In genomic region chr12:72854377-72855032, GRCm38 (mm10) we compare ENCODE assay signal across 8 mouse cellular contexts.
DNase-seq lines count a peak whose midpoint lies in the region; ATAC-seq lines count a peak whose summit lies in the region.

No protein-coding gene starts in this region.

- H3K36me3 ChIP-seq in heart, embryonic 13.5 days, result no peaks in the 10 kb centered on the region
- H3K36me3 ChIP-seq in hindbrain, embryonic 16.5 days (ENCODE audit: control insufficient read depth, insufficient read depth, low read length), result no peaks in the 10 kb centered on the region
- no peaks in the 10 kb centered on the region for H3K36me3 ChIP-seq in midbrain, embryonic 14.5 days (ENCODE audit: control insufficient read depth, insufficient read depth, low read length)

- 4% methylated on average over 19 of the region's 19 CpGs for WGBS in heart, embryonic 13.5 days
- under 1% methylated on average over 19 of the region's 19 CpGs for WGBS in hindbrain, embryonic 16.5 days
- WGBS in midbrain, embryonic 14.5 days, result under 1% methylated on average over 19 of the region's 19 CpGs

- DNase-seq in heart, adult 8-10 months (ENCODE audit: low spot score), result no peak
- DNase-seq in midbrain, embryonic 14.5 days, result peak; percentile 63
- DNase-seq in urinary bladder, adult 2 months (ENCODE audit: low spot score), result no peak
- DNase-seq in thymus, postnatal 25 days, result no peak

- H3K4me1 ChIP-seq in heart, embryonic 13.5 days, result peaks cover 6% of the 10 kb centered on the region; the same call in 1 of the 2 replicates
- H3K4me1 ChIP-seq in hindbrain, embryonic 16.5 days (ENCODE audit: control insufficient read depth, insufficient read depth, low read depth, low read length), result no peaks in the 10 kb centered on the region; the same call in 1 of the 2 replicates
- no peaks in the 10 kb centered on the region; the same call in 1 of the 2 replicates for H3K4me1 ChIP-seq in midbrain, embryonic 14.5 days (ENCODE audit: control insufficient read depth, insufficient read depth, low read length)

- H3K9ac ChIP-seq in heart, embryonic 13.5 days, result no peak overlapping the region
- H3K9ac ChIP-seq in hindbrain, embryonic 16.5 days (ENCODE audit: low read depth, low read length), result no peak overlapping the region
- H3K9ac ChIP-seq in midbrain, embryonic 14.5 days (replicated peaks; ENCODE audit: low read length), result no peak overlapping the region

- H3K4me2 ChIP-seq in heart, embryonic 13.5 days, result peak overlapping the region; percentile 60
- H3K4me2 ChIP-seq in hindbrain, embryonic 16.5 days (ENCODE audit: low read length), result peak overlapping the region; percentile 35
- H3K4me2 ChIP-seq in midbrain, embryonic 14.5 days (ENCODE audit: low read length), result no peak overlapping the region

- H3K9me3 ChIP-seq in heart, embryonic 13.5 days, result 0 out of 2 replicates have a peak, but pooled peaks cover 4% of the 10 kb centered on the region
- peaks cover 7% of the 10 kb centered on the region for H3K9me3 ChIP-seq in hindbrain, embryonic 16.5 days (ENCODE audit: control insufficient read depth, low read length)
- H3K9me3 ChIP-seq in midbrain, embryonic 14.5 days (ENCODE audit: control insufficient read depth, low read length), result peaks cover 9% of the 10 kb centered on the region

- H3K27me3 ChIP-seq in heart, embryonic 13.5 days (replicated peaks), result peaks cover 76% of the 10 kb centered on the region
- H3K27me3 ChIP-seq in hindbrain, embryonic 16.5 days (replicated peaks; ENCODE audit: control insufficient read depth, insufficient read depth, low read length), result peaks cover 78% of the 10 kb centered on the region
- H3K27me3 ChIP-seq in midbrain, embryonic 14.5 days (ENCODE audit: control insufficient read depth, insufficient read depth, low read length), result peaks cover 88% of the 10 kb centered on the region

- no peak for ATAC-seq in heart, embryonic 13.5 days (ENCODE audit: extremely low read depth, insufficient number of reproducible peaks, low FRiP score, low TSS enrichment)
- peak; percentile 62 for ATAC-seq in common myeloid progenitor, adult 5-6 weeks (replicated peaks; ENCODE audit: low read depth, poor library complexity, severe bottlenecking)
- no peak for ATAC-seq in hindbrain, embryonic 16.5 days
- ATAC-seq in midbrain, embryonic 14.5 days (ENCODE audit: low FRiP score, low TSS enrichment), result no peak
- ATAC-seq in inflammation-experienced regulatory T-cells, adult 6 months, result no peak

- H3K27ac ChIP-seq in heart, embryonic 13.5 days (replicated peaks), result no peak overlapping the region
- H3K27ac ChIP-seq in hindbrain, embryonic 16.5 days (ENCODE audit: low read depth, low read length), result no peak overlapping the region
- H3K27ac ChIP-seq in midbrain, embryonic 14.5 days (replicated peaks; ENCODE audit: low read depth, low read length), result no peak overlapping the region

- peak overlapping the region; percentile 31 for H3K4me3 ChIP-seq in heart, embryonic 13.5 days
- H3K4me3 ChIP-seq in hindbrain, embryonic 16.5 days (ENCODE audit: low read length), result no peak overlapping the region
- no peak overlapping the region for H3K4me3 ChIP-seq in midbrain, embryonic 14.5 days (replicated peaks; ENCODE audit: low read depth, low read length)
